Mouse (Mus musculus) B cell, adult 62 days (primary cell): ENCODE measurements around the gene Gm49383. TPM values are rescaled to one million over a fixed set of nuclear protein-coding genes. Genes with fewer than 3 reads are reported as not detected.

Experiments used
- total RNA-seq: library from RNA; stranded (reverse); gene quantifications from 4 replicates; pipeline ENCODE4 v1.2.4, GENCODE M21; 2023

Gene Gm49383
- 5.9 to 8.0 TPM (median 7.2 TPM) in 4 replicates for total RNA-seq

DNA sequence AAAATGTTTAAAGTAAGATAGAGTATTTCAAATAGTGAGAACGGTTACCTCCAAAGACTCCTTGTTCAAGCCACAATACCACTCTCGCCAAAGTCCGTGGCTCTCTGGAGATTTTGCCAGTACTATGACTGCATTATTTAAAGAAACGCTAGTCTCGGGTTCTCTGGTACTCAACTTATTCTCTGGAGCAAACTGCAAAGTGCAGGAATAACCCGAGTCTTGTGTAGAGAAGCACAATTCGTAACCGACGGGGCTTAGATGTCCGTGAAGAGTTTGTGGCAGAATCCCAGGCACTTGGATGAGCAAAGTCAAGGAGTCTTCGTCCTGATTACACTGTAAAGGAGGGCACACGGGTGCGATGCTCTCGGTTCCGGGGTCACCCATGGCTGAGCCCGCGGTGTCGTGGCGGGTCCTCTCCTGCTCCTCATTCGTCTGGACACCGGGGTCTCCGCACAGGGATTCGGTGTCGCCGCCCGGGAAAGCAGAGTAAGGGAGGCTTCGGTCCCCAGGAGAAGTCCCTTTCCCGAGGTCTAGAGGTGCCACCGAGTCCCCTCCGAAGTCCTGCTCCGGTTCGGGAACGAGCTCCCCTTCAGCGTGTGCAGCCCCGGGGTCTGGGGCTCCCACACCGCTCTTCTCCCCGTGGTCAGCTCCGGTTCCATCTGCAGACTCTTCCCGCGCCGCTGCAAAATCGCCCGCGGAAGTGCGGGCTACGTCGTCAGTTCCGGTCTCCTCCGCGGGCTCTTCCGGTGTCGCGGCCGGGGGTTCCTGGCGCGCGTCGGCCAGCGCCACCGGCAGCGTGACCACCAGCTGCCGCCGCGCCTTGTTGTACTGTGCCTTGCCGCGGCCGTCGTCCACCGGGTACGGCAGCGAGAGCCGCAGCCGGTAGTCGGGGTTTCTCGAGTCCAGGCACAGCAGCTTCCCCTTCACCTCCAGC, at the start of gene Gm49383:
Gm49383 (minus strand) TSS at position 661 of the 934 bp plus-strand sequence.

DNA sequence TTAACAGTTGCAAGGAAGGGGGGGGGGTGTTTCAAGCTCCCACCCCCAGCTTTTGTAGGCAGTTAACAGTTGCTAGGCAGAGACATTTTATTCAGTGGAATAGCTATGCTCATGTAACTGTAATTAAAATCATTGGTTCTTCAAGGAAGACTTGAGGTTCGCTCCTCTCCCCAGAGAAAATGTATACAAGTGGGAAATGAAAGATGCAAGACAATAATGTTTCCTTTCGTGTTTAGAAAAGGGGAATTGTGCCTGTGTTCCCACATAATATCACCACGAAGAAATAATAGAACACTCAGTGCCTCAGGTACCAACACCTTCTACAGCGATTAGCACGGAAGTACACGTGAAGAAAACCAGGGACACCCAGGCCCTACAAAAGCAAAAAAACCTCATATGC, 44.0 kb upstream of the Gm49383 start, which contains the start of gene Klhdc1:
Klhdc1 (plus strand) TSS at position 301 of the 400 bp plus-strand sequence.

DNA sequence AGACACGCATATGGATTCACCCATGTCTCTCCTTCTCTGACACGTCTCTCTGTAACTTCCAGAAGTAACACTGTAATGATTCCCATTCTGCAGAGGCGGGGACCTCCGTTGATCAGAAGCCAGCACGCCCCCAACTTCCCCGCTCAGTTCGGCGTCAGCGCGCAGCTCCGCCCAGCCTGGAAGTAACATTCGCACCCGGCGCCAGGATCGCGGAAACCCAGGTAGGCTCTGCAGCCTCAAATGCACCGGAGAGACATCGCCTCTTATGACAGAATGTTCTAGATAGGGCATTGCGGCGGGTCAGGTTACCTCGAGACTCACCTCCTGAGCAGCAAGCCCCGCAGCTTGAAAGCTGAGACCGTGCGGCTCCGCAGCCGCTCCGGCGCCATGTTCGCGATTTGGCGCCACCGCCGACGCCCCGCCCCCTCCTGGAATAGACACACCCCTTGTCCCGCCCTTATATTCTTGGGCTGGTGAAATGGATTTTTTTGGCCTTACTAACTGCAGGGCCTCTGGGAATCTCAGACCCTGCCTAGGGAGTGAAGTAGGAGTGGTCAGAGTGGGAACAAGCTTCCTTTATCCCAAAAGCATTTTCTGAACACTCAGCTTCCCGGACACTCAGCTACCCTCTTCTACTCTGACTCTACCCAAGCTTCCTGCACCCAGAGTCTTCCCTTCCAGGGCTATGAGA, 31.0 kb upstream of the Gm49383 start, which contains the start of gene Pole2:
Pole2 (minus strand) TSS at position 420 of the 691 bp plus-strand sequence.

GRCm38 (mm10) chr12:69204052-69204833, 7.3 kb upstream of the Gm49383 start, which contains the start of gene Gm49384:
Gene Gm49384, minus strand, starts transcription at chr12:69204267.

DNA sequence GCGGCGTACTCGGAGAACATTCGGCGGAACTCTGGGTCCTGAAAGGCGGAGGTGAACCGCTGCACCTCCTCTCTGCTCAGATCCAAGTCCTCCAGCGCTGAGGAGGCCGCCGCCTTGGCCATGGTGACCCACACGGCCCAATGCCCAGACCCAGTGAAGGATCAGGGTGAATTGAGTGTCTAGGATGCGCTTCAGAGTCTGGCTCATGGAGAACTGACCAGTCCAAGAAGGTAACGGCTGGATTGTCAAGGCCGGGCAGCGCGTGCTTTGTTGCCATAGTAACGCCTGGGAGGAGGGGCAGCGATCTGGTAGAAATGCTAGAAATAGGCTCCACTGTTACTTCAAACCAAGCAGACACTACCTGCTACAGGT, 1.2 kb upstream of the Gm49383 start, which contains the start of gene Dnaaf2:
Dnaaf2 (minus strand) TSS at position 266 of the 372 bp plus-strand sequence.

DNA sequence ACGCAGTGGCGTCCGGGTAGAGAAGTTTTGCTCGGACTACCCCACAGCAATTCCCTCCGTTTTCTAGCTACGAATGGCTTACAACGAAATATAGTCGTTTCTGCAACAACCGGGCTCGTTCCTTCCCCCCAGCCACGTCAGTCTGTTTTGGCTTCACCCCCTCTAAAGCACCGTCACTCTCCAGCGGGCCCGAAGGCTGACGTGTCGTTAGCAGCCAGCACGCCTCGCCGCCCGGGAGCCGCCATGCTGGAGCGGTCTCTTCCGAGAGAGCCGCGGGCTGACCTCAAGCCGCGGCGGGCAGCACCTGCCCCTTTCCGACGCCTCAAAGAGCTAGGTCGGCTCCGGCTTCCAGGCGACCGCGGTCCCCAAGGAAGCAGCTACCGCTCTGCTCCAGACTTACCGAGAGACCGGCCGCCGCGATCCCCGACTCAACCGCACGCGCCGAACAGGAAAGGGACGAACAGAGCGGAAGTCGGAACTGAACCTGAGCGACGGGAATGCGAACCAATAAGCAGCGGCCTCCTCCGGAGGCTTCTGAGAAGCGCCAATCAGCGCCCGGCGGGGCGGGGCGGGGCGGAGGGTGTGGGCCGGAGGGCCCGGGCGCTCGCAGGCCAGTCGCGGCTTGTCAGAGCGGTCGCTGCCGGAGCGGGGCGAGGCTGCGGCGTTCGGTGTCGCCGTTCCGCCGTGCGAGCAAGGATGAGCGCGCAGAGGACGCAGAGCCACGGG, 13.2 kb downstream of the Gm49383 start, which contains the start of the genes Rpl36al and Mgat2:
Rpl36al (minus strand) TSS at position 501 of the 726 bp plus-strand sequence.
Mgat2 (plus strand) TSS at position 575 of the 726 bp plus-strand sequence.

DNA sequence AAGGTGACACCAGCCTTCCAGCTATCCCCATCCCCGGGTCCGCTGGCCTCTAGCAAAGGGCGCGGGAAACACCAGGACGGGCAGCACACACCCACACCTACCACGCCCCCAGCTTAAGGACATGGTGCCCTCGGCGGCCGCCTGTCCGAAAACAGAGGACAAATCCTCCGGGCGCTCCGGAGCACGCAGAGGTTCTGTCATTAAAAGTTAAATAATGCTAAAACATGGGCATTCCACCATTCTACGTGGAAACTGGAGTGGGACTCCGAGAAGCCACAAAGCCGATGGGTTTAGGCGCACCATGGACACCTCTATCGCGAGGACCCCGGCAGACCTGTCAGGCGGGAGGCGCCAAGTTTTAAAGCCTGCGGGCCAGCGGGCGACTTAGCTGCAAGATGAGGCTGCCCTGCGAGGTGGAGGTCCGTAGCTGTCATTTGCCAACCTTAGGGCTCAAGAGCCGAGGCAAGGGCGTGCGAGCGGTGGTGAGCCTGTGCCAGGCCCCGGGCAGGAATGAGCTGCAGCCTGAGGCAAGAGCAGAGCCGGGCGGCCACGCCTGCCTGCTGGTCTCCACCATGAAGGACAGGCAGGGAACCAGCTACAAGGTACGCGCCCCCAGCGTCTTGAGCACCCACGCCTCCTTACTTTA, 28.3 kb downstream of the Gm49383 start, which contains the start of gene Lrr1:
Lrr1 (plus strand) TSS at position 354 of the 646 bp plus-strand sequence.

GRCm38 (mm10) chr12:69158765-69159577, 37.9 kb downstream of the Gm49383 start, which contains the start of gene Rps29:
Gene Rps29, minus strand, starts transcription at chr12:69159186.

Other genes with a start within 250 kb of the Gm49383 start
- 4,903 to 5,232 TPM (median 4,974 TPM) in 4 replicates for gene Rps29, start 37.9 kb downstream of the Gm49383 start, total RNA-seq
- not detected in 4 replicates for gene Lrr1, start 28.3 kb downstream of the Gm49383 start, total RNA-seq
- gene Rpl36al, start 13.0 kb downstream of the Gm49383 start, total RNA-seq: 346 to 407 TPM (median 379 TPM) in 4 replicates
- 23.6 to 29.7 TPM (median 27.2 TPM) in 4 replicates for gene Mgat2, start 12.9 kb downstream of the Gm49383 start, total RNA-seq
- gene Dnaaf2, start 1.3 kb upstream of the Gm49383 start, total RNA-seq: 1.4 to 2.3 TPM (median 2.2 TPM) in 4 replicates
- gene Gm49384, start 7.2 kb upstream of the Gm49383 start, total RNA-seq: 2.6 to 9.5 TPM (median 3.8 TPM) in 4 replicates
- 3.0 to 5.5 TPM (median 3.4 TPM) in 4 replicates for gene Pole2, start 31.1 kb upstream of the Gm49383 start, total RNA-seq
- 4.0 to 6.4 TPM (median 5.3 TPM) in 4 replicates for gene Klhdc1, start 44.1 kb upstream of the Gm49383 start, total RNA-seq
- gene Klhdc2, start 99.6 kb upstream of the Gm49383 start, total RNA-seq: 18.8 to 22.0 TPM (median 19.7 TPM) in 4 replicates
- 102 to 118 TPM (median 115 TPM) in 4 replicates for gene Nemf, start 160.1 kb upstream of the Gm49383 start, total RNA-seq
- gene Arf6, start 175.0 kb upstream of the Gm49383 start, total RNA-seq: 301 to 323 TPM (median 309 TPM) in 4 replicates
- 5.6 to 11.2 TPM (median 7.6 TPM) in 4 replicates for gene Gm9887, start 175.4 kb upstream of the Gm49383 start, total RNA-seq